Mouse (Mus musculus): ENCODE data around the gene Ddah1.

DNA sequence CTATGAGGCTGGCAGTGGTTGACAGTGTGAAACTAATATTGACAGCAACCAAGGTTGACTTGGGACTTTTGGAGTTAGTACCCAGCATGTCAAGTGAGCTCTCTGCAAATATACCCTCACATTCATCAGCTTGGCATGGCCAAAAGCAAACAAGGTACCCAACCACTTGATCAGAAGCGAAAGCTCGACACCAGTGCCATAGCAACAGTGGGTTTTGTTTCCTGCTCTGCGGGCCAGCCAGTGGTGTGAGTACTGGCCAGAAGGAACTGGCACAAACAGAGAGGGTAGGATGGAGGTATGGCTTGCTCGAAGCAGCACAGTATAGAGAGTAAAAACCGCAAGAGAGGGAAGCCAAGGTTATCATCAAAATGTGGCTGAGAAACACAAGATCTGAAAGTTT is 157.9 kb downstream of the Ddah1 start:
- TF ChIP-seq EP300 (IDR thresholded peaks at IDR 0.05; ENCODE audit: low read depth) (no peak), CTCF (IDR thresholded peaks at IDR 0.05; ENCODE audit: low read depth) (no peak)
